Mouse (Mus musculus) neural tube, embryonic 12.5 days (tissue): ENCODE measurements around the gene Zfp867. TPM values are rescaled to one million over a fixed set of nuclear protein-coding genes. Genes with fewer than 3 reads are reported as not detected.

Experiments
- ATAC-seq: fragments of 200-750 bp; cut with Nextera tagmentation; 2 replicates; pipeline ENCODE4 v1.8.0; 2017; ENCODE audit warnings: low read depth, mild to moderate bottlenecking, moderate TSS enrichment, moderate library complexity; ENCODE audit not compliant: low FRiP score
- H3K27ac ChIP-seq: fragments of 300-500 bp; sonication (generic); 2 replicates; pipeline ENCODE4 v1.5.1; 2016
- H3K27me3 ChIP-seq: fragments of 300-500 bp; sonication (generic); replicated peaks from 2 replicates; pipeline ENCODE4 v1.6.1; 2016; ENCODE audit warnings: mild to moderate bottlenecking
- H3K36me3 ChIP-seq: fragments of 300-500 bp; sonication (generic); 2 replicates; pipeline ENCODE4 v1.6.1; 2016; ENCODE audit warnings: mild to moderate bottlenecking
- H3K4me1 ChIP-seq: fragments of 300-500 bp; sonication (generic); 2 replicates; pipeline ENCODE4 v1.6.1; 2016
- H3K4me2 ChIP-seq: fragments of 300-500 bp; sonication (generic); replicated peaks from 2 replicates; pipeline ENCODE4 v1.6.1; 2016; ENCODE audit warnings: mild to moderate bottlenecking
- H3K4me3 ChIP-seq: fragments of 300-500 bp; sonication (generic); 2 replicates; pipeline ENCODE4 v1.5.1; 2016
- H3K9ac ChIP-seq: fragments of 300-500 bp; sonication (generic); 2 replicates; pipeline ENCODE4 v1.6.1; 2016; ENCODE audit warnings: mild to moderate bottlenecking
- H3K9me3 ChIP-seq: fragments of 300-500 bp; sonication (generic); 2 replicates; pipeline ENCODE4 v1.6.1; 2016; ENCODE audit warnings: mild to moderate bottlenecking
- WGBS: fragments of 180-500 bp; shearing (Covaris S2); methylation state at CpG from one replicate; pipeline ENCODE4 v1.1.7; 2016; 5-methylcytosine and 5-hydroxymethylcytosine counted together
- polyA plus RNA-seq: library from polyadenylated mRNA; unstranded; fragments of >200 nt; fragmentation: Nextera tagmentation; extraction: Ambion mirVana; gene quantifications from 2 replicates; pipeline ENCODE4 v1.2.1, GENCODE M21; 2016

Gene Zfp867
- polyA plus RNA-seq, 1 experiment from 2014 or later, result 10.5 TPM

DNA sequence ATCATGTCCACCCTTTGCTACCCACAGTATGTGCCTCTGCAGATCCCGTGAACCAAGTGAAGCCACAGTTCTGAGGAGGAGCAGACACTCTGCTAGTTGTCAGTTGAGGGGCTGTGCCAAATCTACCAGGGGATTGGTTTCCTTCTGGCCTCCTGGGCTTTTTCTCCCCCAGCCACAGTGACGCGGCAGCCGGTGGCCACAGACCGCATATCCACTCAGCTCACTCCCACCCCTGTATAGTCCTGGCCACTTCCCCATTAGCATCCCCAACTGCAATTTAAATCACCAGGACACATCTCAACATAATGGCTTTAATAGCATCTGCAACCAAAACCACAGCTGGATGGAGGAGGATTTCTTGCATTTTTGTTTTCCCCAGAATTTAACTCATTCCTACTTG lies 53.6 kb downstream of the Zfp867 start:
- Histone ChIP-seq H3K4me1 (no peaks in the 10 kb centered on the region), H3K36me3 (peaks cover 58% of the 10 kb centered on the region), H3K4me2 (no peak overlapping the region), H3K27me3 (no peaks in the 10 kb centered on the region), H3K9me3 (no peaks in the 10 kb centered on the region), H3K9ac (no peak overlapping the region), H3K27ac (no peak overlapping the region), H3K4me3 (no peak overlapping the region)
- ATAC-seq, result no peak
- whole genome bisulfite sequencing, result 87% methylated on average over 5 of the region's 5 CpGs

DNA sequence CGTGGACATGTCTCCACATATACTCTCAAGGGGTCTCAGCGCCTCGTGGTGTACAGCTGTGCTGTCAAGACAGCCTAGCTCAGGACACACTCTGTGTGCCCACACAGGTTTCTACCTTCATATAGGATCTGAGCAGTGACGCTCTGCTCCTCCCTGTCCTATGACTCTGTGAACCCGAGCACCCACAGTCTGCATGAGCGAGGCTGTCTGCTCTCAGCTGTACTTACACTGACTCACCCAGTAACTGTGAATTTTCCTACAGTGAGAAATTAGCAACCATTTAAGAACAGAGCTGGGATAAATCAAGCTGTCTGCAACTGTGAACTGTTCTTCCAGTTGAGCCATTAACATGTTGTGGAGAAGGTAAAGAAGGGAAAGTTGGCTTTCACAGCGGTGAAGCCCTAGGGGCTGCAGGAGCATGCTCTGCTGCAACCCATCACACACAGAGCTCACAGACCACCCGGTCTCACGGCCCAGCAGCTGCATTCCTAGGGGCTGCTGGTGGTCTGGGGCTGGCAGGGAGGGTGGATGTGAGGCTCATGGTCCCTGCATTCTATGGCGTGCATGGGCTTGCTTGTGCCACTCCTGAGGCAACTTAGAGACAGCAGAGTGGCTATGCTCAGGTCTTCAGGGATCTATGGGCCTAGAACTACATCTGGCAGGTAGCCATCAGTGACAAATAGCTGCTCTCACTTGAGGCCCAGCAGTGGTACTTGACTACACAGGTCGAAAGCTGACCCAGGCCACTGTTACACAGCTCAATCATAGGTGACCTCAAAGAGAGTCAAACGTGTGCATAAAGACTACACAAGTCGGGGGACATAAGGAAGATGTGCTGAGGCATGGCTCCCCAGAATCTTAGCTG lies 59.0 kb downstream of the Zfp867 start:
- Histone ChIP-seq H3K36me3 (peaks cover 34% of the 10 kb centered on the region), H3K4me3 (no peak overlapping the region), H3K27ac (no peak overlapping the region), H3K27me3 (no peaks in the 10 kb centered on the region), H3K9ac (no peak overlapping the region), H3K4me1 (no peaks in the 10 kb centered on the region), H3K4me2 (no peak overlapping the region), H3K9me3 (no peaks in the 10 kb centered on the region)
- no peak for ATAC-seq
- 84% methylated on average over 13 of the region's 13 CpGs for WGBS

GRCm38 (mm10) chr11:59412058-59412457 lies 60.2 kb downstream of the Zfp867 start:
- Histone ChIP-seq H3K4me1 (no peaks in the 10 kb centered on the region), H3K36me3 (peaks cover 38% of the 10 kb centered on the region), H3K4me3 (no peak overlapping the region), H3K27ac (no peak overlapping the region), H3K9ac (no peak overlapping the region), H3K9me3 (no peaks in the 10 kb centered on the region), H3K4me2 (no peak overlapping the region), H3K27me3 (no peaks in the 10 kb centered on the region)
- no peak for ATAC-seq
- 87% methylated on average over 6 of the region's 6 CpGs for WGBS

Other genes with a start within 250 kb of the Zfp867 start
- 623 and 633 TPM in 2 replicates for gene Arf1, start 244.2 kb downstream of the Zfp867 start, polyA plus RNA-seq
- gene Wnt3a, start 181.7 kb downstream of the Zfp867 start, polyA plus RNA-seq, result 3.4 and 4.1 TPM in 2 replicates
- 3.9 and 4.2 TPM in 2 replicates for gene Wnt9a, start 165.5 kb downstream of the Zfp867 start, polyA plus RNA-seq
- gene Prss38, start 96.8 kb downstream of the Zfp867 start, polyA plus RNA-seq, result not detected in 2 replicates
- gene Jmjd4, start 22.4 kb downstream of the Zfp867 start, polyA plus RNA-seq, result 13.6 and 14.5 TPM in 2 replicates
- gene Snap47, start 21.3 kb downstream of the Zfp867 start, polyA plus RNA-seq, result 278 and 282 TPM in 2 replicates
- gene Zkscan17, start 54.3 kb upstream of the Zfp867 start, polyA plus RNA-seq, result 23.4 and 23.8 TPM in 2 replicates
- gene Nlrp3, start 69.1 kb upstream of the Zfp867 start, polyA plus RNA-seq, result 0.13 and 0.22 TPM in 2 replicates
- gene Olfr222, start 103.8 kb upstream of the Zfp867 start, polyA plus RNA-seq, result not detected in 2 replicates
- gene Olfr223, start 120.8 kb upstream of the Zfp867 start, polyA plus RNA-seq, result not detected in 2 replicates
- gene Mprip, start 188.8 kb upstream of the Zfp867 start, polyA plus RNA-seq, result 105 and 123 TPM in 2 replicates